Mouse (Mus musculus) neural tube, embryonic 14.5 days (tissue): ENCODE measurements at regions not wholly inside any gene's neighbourhood (a gene's known extent, or its start where the extent isn't known, plus 50 kb on each side); places are given as distances from the start of the nearest gene placed in this dataset.

ENCODE experiments used
- ATAC-seq: fragments of 200-750 bp; cut with Nextera tagmentation; 2 replicates; pipeline ENCODE4 v1.8.0; 2017; ENCODE audit warnings: low read depth, mild to moderate bottlenecking, moderate TSS enrichment, moderate library complexity
- H3K27ac ChIP-seq: fragments of 300-500 bp; sonication (generic); 2 replicates; pipeline ENCODE4 v1.5.1; 2014; ENCODE audit warnings: low read depth, mild to moderate bottlenecking, control low read depth, low read length, moderate library complexity, mixed read lengths
- H3K27me3 ChIP-seq: fragments of 300-500 bp; sonication (generic); 2 replicates; pipeline ENCODE4 v1.6.1; 2014; ENCODE audit warnings: low read length; ENCODE audit not compliant: control insufficient read depth, insufficient read depth
- H3K36me3 ChIP-seq: fragments of 300-500 bp; sonication (generic); 2 replicates; pipeline ENCODE4 v1.6.1; 2014; ENCODE audit warnings: low read length, mixed read lengths; ENCODE audit not compliant: control insufficient read depth, insufficient read depth
- H3K4me1 ChIP-seq: fragments of 300-500 bp; sonication (generic); 2 replicates; pipeline ENCODE4 v1.6.1; 2014; ENCODE audit warnings: low read length; ENCODE audit not compliant: control insufficient read depth, insufficient read depth
- H3K4me2 ChIP-seq: fragments of 300-500 bp; sonication (generic); 2 replicates; pipeline ENCODE4 v1.6.1; 2014; ENCODE audit warnings: mild to moderate bottlenecking, low read depth, low read length, control low read depth
- H3K4me3 ChIP-seq: fragments of 300-500 bp; sonication (generic); 2 replicates; pipeline ENCODE4 v1.5.1; 2014; ENCODE audit warnings: low read depth, low read length, control low read depth, mixed read lengths
- H3K9ac ChIP-seq: fragments of 300-500 bp; sonication (generic); replicated peaks from 2 replicates; pipeline ENCODE4 v1.6.1; 2014; ENCODE audit warnings: low read depth, mild to moderate bottlenecking, control low read depth, low read length, mixed read lengths
- H3K9me3 ChIP-seq: fragments of 300-500 bp; sonication (generic); 2 replicates; pipeline ENCODE4 v1.6.1; 2016; ENCODE audit warnings: low read length; ENCODE audit not compliant: control insufficient read depth
- WGBS: fragments of 180-500 bp; shearing (Covaris S2); extraction: QIAGEN DNeasy Blood & Tissue Kit; methylation state at CpG from one replicate; pipeline ENCODE4 v1.1.7; 2014; 5-methylcytosine and 5-hydroxymethylcytosine counted together

- no peaks in the 10 kb centered on the region for H3K27me3 ChIP-seq
- ATAC-seq, result no peak
- H3K36me3 ChIP-seq, result no peaks in the 10 kb centered on the region
- no peak overlapping the region for H3K4me3 ChIP-seq
- no peak overlapping the region for H3K9ac ChIP-seq
- no peaks in the 10 kb centered on the region for H3K9me3 ChIP-seq
- 53% methylated on average over 3 of the region's 3 CpGs for WGBS
- no peaks in the 10 kb centered on the region for H3K4me1 ChIP-seq
- no peak overlapping the region for H3K4me2 ChIP-seq
- H3K27ac ChIP-seq, result no peak overlapping the region
Observed at GRCm38 (mm10) chr7:74072632-74073031, 59.1 kb upstream of the St8sia2 start.

DNA sequence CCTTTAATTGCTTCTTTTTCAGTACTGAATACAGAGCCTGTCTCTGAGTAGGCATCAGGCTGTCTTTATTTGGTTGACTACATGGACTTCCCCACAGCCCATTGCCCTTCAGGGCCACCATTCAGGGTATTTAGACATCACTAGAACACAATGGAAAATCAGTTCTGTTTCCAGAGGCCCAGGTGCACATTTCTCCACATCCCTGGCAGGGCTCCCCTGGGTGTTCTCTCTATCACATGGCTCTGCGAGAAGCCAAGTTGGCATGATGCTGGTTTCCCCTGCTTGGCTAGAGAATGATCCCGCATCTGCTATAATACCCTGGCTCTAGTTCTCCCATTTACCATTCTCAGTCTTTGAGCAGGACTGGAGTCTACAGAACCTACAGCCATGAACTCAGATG, 57.3 kb upstream of the St8sia2 start:
- Histone ChIP-seq H3K27ac (no peak overlapping the region), H3K4me1 (no peaks in the 10 kb centered on the region), H3K36me3 (no peaks in the 10 kb centered on the region), H3K4me3 (no peak overlapping the region), H3K27me3 (no peaks in the 10 kb centered on the region), H3K9me3 (no peaks in the 10 kb centered on the region), H3K9ac (no peak overlapping the region), H3K4me2 (no peak overlapping the region)
- ATAC-seq, result no peak
- WGBS, result 78% methylated on average over 2 of the region's 2 CpGs

DNA sequence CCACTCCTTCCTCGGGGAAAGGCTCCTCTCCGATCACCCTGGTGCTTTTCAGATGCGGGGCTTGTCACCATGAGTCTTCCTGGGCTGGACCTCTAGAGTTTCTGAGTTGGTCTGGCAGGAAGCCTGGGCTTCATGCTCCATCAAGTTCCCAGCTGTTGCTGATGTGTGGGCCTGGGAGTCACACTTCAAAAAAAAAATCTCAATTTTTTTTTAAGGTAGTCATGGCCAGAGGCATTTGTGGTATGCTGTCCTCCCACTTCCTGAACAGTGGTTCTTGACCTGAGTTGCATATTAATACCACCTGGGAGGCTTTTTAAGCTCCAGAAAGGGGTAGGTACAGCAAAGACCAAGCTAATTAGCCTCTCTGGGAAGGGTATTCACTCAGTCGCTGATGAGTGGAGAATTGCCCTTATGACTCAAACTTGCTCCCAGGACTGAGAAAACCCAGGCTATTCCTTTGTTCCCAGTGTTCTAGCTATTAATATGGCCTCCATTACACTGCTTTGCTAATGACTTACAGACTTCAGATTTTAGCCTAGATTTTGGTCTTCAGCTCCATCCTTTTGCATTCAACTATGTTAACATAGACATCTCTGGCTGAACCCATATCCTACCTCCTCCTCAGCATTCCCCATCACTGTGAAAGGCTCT, 52.1 kb upstream of the St8sia2 start:
- 56% methylated on average over 4 of the region's 4 CpGs for WGBS
- H3K27me3 ChIP-seq, result no peaks in the 10 kb centered on the region
- no peaks in the 10 kb centered on the region for H3K4me1 ChIP-seq
- H3K36me3 ChIP-seq, result no peaks in the 10 kb centered on the region
- no peak overlapping the region for H3K4me2 ChIP-seq
- H3K27ac ChIP-seq, result no peak overlapping the region
- ATAC-seq, result no peak
- no peaks in the 10 kb centered on the region for H3K9me3 ChIP-seq
- H3K4me3 ChIP-seq, result no peak overlapping the region
- H3K9ac ChIP-seq, result no peak overlapping the region
